Mouse (Mus musculus): ENCODE results near the gene Eri2.

- TF ChIP-seq CTCF (IDR thresholded peaks at IDR 0.05): no peak
- no peak for TF ChIP-seq EP300 (IDR thresholded peaks at IDR 0.05)
Measured at GRCm38 (mm10) chr7:119835371-119835770, 41.5 kb upstream of the Eri2 start.

All from lung, postnatal 0 days (tissue).